Mouse (Mus musculus): ENCODE measurements around the gene 2410004P03Rik.

Gene 2410004P03Rik

DNA sequence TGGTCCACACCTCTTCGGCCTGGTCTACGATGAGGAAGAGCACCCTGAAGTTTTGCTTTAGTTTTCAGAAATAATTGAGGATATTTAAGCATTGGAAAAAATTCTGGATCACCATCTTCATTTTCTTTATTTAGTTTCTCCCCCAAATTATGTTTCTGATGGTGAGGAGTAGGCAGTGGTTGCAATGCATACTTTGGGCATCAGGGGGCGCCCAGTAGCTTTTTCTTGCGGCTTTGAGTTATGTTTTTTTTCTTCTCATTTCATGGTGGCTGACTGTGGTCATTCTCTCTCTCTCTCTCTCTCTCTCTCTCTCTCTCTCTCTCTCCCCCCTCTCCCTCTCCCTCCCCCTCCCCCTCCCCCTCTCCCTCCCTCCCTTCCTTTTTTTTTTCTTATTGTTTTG, 6.9 kb upstream of the 2410004P03Rik start:
- DNase-seq = peak; percentile 55

DNA sequence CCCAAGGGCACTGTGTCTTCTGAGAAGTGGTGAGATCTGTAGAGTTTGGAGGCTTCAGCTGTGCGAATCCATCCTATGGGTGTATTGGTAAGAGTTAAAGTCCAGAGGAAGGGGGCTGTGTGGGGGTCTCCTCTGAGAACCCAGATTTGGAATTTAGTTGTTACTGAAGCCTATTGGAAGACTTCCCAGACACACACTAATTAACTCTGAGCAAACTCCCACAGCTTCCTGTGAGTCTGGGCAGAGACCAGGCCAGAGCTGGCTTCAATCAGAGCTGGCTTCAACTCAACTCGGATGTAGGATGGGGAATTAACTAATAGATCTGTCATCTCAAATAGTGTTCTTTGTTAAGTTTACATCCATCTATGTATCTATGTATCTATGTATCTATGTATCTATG, 4.2 kb upstream of the 2410004P03Rik start:
- DNase-seq = no peak

DNA sequence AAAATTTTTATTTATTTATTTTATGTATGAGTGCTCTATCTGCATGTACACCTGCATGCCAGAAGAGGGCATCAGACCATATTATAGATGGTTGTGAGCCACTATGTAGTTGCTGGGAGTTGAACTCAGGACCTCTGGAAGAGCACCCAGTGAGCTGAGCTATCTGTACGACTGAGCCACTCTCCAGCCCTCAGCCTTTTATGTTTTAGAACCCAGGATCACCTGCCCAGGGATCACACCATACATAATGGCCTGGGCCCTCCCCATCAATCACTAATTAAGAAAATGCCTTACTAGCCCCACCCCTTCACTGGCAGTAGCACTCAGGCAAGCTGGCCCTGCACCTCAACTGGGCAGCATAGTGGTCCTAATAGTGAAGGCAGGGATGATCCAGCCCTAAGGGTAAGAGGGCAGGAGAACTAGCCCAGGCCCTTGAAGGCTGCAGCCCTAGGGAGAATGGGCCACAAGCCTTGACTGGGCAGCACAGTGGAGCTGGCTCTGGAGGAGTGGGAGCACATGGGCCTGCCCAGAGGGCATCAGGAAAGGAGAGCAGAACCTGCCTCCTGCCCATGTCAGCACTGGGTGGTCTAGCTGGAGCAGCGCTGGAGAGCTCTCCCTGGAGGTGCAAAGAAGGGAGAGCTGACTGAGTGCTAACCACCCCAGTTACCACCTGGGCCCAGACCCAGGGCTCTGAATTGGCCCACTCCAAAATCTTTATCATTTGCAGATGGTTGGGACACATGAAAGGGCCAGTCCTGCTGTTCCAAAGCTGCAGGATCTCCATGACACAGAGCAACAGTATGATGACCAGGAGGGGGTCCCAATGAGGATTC, 756 bp upstream of the 2410004P03Rik start:
- DNase-seq = no peak

DNA sequence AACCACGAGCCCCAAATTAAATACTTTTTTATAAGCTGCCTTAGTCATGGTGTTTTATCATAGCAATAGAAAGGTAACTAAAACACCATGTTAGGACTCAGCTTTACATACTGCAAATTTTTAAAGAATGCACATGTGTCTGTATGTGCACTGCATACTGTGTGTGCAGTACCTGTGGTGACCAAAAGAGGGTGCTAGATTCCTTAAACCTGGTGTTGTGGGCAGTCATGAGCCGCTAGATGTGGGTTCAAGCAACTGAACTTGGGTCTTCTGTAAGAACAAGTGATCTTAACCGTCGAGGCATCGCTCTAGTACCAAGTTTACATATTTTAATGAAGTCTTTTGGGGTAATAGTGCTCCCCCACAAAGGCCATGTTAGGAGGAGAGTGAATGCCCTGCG, 2.1 kb downstream of the 2410004P03Rik start:
- no peak for DNase-seq

DNA sequence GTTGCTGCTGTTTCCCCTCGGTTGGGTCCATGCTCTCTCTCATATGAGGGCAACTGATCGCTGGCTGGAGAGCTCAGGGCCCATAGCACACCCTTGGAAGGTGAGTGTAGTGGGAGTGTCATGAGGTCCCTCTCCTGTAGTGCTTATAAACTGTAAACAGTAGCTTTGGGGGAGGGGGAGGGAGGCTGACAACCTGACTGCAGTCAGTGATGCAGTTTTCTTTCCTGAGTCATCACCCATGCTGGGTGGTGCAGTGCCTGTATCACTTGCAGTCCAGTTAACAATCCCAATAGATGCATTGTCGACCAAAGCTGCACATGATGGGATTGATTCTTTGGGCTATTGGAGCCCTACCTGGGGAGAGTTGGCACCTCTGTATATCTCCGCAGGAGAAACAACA, 10.3 kb downstream of the 2410004P03Rik start:
- DNase-seq = no peak

DNA sequence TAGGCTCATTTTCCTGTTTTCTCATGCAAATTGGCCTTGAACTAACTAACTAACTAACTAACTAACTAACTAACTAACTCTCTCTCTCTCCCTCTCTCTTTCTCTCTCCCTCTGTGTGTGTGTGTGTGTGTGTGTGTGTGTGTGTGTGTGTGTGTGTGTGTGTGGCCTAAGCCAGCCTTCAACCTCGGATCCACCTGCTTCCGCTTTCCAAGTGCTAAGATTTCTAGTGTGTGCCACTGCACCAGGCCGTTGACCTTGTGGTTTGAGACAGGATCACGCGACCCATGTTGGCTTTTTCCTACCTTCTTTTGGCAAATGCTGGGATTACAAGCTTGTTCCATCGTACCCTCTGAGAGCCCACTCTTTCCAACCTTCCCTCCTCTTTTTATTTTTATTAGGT, 10.9 kb downstream of the 2410004P03Rik start:
- DNase-seq = no peak

DNA sequence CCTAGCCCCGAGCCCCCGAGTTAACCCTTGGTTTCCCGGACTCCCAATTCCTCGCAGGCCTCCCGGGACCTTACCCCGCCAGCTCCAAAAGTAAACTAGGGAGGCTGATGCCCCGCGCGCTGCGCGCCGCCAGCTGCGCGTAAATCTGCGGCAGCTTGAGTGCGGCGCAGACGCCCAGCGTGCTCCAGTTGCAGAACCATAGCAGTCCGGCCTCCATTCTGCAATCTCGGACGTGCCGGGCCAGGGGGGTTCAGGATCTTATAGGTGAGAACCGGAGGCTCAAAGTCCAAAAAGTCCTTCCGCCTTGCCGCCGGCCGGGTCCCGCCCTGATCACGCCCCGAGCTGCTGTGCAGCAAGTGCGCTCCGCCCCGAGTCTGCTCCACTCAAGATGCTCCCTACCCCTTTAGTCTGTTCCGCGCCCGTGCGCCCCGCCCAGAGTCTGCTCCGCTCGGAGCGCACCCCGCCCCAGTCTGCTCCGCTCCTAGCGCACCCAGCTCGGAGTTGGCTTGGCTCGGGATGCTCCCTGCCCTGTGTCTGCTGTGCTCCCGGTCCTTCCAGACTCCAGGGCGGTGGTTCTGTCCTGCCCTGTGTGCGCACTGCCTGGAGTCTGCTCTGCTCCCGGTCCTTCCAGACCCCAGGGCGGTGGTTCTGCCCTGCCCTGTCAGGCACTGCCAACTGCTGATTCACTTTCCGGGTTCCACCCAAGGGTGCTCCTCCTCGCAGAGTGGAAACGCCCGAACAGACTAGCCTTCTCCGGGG, 11.6 kb downstream of the 2410004P03Rik start, which contains the start of gene Pqlc3:
Gene Pqlc3, minus strand, starts transcription at position 670 of the 759 bp plus-strand sequence.
- peak; percentile 83 for DNase-seq

DNA sequence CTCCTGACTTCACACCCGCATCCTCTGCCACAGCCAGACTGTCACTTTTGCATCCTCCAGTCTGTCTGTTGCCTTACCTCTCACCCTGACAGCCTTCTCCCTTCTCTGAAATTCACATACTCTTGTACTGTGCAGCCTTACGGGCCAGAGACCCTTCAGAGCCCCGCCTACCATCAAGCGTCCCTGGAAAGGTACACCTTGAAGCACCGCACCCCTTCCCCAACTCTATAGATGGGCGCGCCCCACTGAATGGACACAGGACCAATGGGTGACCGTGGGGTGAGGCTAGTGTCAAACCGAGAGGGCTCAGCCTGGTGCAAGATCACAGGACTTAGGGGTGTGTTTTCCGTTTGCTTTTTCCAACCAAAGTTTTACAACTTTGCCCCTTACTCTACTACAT, 12.4 kb downstream of the 2410004P03Rik start:
- peak; percentile 25 for DNase-seq

DNA sequence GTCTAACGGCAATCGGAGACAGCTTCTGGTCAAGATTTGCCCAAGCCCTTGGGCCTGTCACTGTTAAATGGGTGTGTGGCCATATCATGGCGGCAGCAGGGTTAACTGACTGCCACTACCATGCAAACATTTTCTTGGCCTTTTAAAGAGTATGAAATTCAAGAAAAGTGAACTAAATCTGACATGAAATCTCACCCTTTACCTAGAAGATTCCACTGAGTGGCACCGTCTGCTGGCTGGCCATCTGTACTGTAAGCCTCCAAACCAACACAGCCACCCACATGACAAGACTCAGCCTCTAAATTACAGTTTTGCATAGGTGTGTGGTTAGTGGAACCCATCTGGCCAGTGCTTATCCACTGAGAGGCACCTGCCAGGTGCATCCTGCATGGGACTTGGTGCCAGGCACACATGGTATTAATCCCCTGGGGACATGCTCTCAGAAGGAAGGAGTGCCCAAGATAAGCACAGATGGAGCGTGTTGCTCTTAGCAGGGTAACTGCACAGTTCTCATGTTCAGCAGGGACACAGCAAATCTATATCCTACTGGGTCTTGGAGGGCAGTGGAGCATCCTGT, 14.6 kb downstream of the 2410004P03Rik start:
- DNase-seq = no peak

DNA sequence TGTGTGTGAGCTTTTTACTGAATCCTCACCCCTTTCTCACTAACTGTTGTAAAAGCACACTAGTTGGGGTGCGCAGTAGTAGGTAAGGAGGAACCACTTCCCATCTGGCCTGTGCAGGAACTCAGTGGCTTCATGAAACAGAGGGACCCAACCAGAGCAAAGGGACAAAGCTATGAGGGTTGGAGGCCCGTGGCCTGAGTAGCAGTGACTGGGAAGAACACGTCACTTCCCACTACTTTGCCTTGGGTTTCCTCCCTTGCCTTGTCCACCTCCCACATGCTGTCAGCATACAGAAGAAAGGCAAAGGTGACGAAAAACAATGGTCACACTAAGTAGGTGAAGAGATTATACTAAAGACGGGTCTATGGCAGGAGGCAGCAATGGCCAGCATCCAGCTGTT, 15.2 kb downstream of the 2410004P03Rik start:
- DNase-seq = no peak

DNA sequence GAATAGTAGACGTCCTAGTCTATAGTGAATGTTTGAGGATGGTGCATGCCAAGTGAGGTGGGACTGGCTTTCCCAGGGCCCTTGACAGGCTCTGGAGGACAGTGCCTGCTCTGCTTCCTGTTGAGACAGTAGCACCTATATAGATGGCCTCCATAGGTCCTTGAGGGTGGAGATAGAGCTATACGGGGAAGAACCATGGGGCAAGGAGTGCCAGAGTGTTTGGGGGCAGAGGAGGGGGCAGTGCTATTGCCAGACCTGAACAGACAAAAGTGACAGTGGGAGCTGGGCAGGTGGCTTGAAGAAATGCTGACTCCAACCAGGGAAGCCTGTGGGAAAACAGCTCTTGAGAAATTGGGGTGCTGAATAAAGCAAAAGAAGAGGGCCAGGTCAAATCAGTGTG, 17.2 kb downstream of the 2410004P03Rik start:
- DNase-seq = no peak

DNA sequence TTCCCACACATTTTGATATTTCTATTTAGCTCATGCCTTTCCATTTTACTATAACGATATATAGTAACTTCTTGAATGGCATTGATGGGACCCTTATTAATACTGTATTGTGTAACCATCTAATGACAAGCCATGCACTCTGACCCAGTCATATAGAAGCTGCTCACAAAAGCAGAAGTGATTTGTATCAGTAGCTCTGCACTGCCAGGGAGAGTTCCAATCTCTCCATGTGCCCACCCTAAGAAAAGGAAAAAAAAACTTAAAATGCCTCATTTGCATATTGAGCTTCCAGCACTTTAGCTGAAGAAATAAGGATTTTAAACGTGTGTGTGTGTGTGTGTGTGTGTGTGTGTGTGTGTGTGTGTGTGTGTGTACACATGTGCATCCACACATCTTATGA, 19.2 kb downstream of the 2410004P03Rik start:
- no peak for DNase-seq

DNA sequence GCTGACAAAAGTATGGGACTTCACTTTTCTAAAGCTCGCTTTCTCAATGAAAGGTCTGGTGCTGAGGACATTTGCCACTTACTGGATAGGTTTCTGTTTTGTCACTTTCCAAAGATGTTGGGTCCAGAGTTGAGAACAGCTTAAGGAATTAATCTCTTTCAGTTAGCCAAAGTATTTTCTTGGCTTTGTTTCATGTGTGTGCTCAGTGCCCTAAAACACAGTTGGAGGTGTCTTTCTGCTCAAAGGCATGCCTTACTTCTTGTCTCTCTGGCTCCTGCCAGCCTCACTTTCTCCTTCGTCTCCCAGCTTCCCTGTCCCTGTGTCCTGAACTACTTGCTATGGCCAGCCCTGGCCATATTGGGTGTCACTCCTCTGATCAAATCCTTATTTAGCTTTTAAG, 20.2 kb downstream of the 2410004P03Rik start:
- no peak for DNase-seq

DNA sequence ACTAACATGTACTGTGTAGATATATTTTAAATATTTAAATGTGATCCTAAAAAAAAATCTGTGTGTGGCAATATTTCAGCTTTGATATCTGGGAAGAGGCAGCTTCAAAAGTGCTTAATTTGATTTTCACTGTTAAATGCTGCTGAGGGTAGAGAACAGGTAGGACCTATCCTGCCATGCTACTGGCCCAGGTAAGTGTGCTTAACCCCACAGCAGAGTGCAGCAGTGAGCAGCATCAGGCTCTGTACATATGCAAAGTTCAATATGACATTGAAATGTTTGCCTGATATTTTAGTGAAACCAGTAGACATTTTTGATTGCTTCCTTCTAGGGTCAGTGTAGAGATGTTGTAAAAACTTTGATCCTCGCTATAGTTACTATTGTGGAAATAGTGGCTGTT, 25.7 kb downstream of the 2410004P03Rik start:
- DNase-seq = no peak

DNA sequence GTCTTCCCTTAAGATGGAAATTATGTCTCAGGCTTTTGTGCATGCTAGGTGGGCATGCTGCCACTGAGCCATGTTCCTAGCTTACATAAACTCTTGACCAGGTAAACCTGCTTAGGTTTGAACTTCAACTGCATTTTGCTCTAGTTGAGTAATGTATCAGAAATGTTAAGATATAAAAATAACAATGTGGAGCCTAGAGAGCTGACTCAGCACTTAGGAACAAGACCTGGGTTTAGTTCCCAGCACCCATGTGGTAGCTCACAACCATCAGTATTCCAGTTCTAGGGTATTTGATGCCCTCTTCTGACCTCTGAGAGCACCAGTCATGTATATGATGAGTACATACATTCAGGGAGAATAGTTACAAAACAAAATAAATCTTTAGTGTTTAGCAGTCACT, 34.4 kb downstream of the 2410004P03Rik start:
- no peak for DNase-seq

DNA sequence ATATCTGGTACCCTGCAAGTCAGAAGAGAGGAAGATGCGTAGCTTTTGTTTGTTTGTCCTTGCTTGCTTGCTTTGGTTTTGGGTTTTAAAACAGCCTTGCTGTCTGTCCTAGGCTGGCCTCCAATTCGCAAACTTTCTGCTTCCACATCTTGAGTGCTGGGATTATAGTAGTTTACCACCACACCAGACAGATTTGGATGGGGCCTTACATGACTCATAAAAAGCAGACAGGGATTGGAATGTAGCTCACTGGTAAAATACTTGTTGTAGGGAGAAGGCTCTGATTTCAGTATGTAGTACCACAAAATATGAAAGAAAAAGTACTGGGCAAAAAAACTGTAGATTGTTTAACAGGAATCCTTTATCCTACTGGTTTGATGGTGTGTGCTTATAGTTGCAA, 44.7 kb downstream of the 2410004P03Rik start:
- DNase-seq = no peak

DNA sequence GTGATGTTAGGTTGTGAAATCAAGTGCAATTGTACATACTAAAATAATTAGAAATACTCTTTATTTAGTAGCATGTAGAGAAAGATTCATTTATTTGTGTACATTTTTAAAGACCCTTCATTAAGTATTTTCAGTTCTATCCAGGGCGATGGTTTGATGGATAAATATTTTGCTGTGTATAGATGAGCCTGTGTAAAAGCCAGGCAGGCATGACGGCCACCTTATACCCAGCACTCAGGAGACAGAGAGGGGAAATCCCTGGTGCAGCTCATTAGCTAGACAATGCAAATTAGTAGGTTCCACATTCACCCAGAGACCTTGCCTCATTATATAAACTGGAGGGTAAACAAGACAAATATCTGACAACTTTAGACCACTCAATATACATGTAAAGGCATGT, 48.2 kb downstream of the 2410004P03Rik start:
- DNase-seq = no peak

DNA sequence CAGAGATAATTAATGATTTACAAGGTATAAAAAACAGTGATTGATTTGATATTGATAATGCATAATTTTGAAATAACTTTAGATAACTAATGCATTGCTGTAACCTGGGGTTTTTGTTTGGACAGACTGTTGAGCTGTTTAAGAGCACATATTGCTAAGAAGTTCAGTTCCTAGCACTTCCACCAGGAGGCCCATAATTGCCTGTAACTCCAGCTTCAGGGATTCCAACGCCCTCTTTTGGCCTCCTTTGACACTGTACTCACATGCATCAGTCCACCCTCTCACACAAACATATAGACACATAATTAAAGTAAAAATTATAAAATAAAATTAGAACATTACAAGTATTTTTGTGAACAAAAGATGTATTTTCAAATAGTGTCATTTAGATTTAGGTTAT, 52.7 kb downstream of the 2410004P03Rik start:
- peak; percentile 41 for DNase-seq

All from embryo, embryonic 11 days (tissue).